Mouse (Mus musculus): ENCODE data around the gene Gpr150. TPM values are rescaled to one million over a fixed set of nuclear protein-coding genes. Genes with fewer than 3 reads are reported as not detected.
A peak's percentile ranks its signal among the peaks of the same experiment; 100 is the strongest.

The Gpr150 gene
- not detected for total RNA-seq (2021)
- long read RNA-seq, experiment 1: 0 reads
- long read RNA-seq, experiment 2: 0 reads

- no peak for DNase-seq
- H3K4me3 ChIP-seq: peak within 1 kb of the TSS; percentile 70
- TF ChIP-seq CTCF (IDR thresholded peaks at IDR 0.05): no peak
- H3K27ac ChIP-seq: no peak within 1 kb of the TSS
- intact Hi-C loops (cut with DNase I): no loop called here
Observed at GRCm38 (mm10) chr13:76056896-76057266, at the start of gene Gpr150. Gene Gpr150, minus strand, starts transcription at chr13:76056996.

GRCm38 (mm10) chr13:76101989-76102388 is 45.2 kb upstream of the Gpr150 start:
- intact Hi-C loops (cut with DNase I): loop anchor here (5.0 kb wide), 1 partner anchor 40 kb away; no protein-coding TSS in a partner anchor
- no peak overlapping the region for H3K27ac ChIP-seq
- TF ChIP-seq CTCF (IDR thresholded peaks at IDR 0.05): no peak
- DNase-seq: no peak
- H3K4me3 ChIP-seq: no peak overlapping the region

DNA sequence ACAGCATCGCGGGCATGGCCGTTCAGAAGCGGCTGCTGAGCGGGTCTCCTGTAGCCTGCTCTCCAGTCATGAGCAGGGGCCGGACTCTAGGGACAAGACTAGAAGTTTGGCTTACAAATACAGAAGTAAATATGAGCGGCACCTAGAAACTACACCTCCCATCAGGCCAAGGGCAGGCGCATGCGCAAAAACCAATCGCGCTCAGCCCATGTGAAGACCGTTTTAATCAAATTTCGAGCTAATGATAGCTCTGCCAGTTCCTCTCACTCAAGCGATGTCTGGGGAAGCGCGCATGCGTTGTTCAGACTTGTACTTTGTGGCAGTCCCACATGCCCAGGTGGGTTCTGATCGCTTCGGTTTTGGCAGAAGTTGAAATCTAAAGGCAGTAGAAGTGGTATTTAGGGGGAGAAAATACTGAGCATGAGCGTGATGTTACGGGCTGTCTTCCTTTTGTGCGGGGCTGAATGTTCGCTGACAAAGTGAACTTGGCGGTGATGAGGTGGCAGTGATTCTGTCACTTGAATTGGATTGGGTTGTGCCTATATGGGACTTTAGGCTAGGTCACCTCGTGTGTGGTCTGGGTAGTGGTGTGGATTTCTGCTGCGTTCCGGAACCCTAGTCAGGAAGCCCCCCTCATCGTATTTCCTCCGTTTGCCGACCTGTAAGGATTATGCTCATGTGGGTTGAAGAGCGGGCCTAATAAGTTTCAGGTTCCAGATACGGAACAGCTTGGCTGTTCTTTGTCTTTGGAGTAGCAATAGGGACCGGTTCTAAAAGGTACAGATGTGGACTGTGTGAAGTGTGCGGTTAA is 41.9 kb upstream of the Gpr150 start, which contains the start of the genes Arsk and Ttc37:
Gene Arsk (minus strand): TSS at position 168 of the 811 bp plus-strand sequence.
Gene Ttc37 (plus strand): TSS at position 242 of the 811 bp plus-strand sequence.
- TF ChIP-seq CTCF (IDR thresholded peaks at IDR 0.05): no peak
- intact Hi-C loops (cut with DNase I): loop anchor here (2.0 kb wide), 2 partner anchors 80 to 156 kb away; partner anchors contain the start of genes Rfesd and Rhobtb3
- peak within 1 kb of the TSS; percentile 94 for H3K27ac ChIP-seq
- H3K4me3 ChIP-seq: peak within 1 kb of the TSS; percentile 83
- DNase-seq: peak; percentile 97

DNA sequence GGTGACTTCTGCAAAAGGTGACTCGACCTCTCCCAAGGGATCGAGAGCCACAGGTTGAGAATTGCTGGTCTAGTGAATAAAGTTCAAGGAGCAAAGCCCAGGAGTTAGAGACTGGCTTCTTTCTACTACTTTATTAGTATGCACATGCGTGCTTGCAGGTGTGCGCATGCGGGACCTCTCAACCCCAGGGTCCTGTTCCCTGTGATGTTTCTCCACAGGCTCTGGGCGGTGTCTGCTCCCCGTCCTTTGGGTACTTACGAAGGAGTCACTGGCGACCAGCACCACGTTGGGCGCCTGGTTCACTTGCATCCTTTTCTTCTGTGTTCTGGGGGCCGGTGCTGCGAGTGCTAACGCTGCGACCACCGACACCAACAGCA is 41.3 kb upstream of the Gpr150 start:
- peak overlapping the region; percentile 83 for H3K4me3 ChIP-seq
- TF ChIP-seq CTCF (IDR thresholded peaks at IDR 0.05): no peak
- H3K27ac ChIP-seq: peak overlapping the region; percentile 94
- DNase-seq: peak; percentile 67
- intact Hi-C loops (cut with DNase I): loop anchor here (2.0 kb wide), 2 partner anchors 79 to 155 kb away; partner anchors contain the start of genes Rfesd and Rhobtb3

GRCm38 (mm10) chr13:76074323-76074722 is 17.5 kb upstream of the Gpr150 start:
- TF ChIP-seq CTCF (IDR thresholded peaks at IDR 0.05): no peak
- intact Hi-C loops (cut with DNase I): no loop called here
- DNase-seq: no peak
- H3K4me3 ChIP-seq: no peak overlapping the region
- no peak overlapping the region for H3K27ac ChIP-seq

- no peak for TF ChIP-seq CTCF (IDR thresholded peaks at IDR 0.05)
- Histone ChIP-seq H3K4me3 (no peak overlapping the region), H3K27ac (no peak overlapping the region)
- DNase-seq: no peak
- intact Hi-C loops (cut with DNase I): no loop called here
Observed at GRCm38 (mm10) chr13:76064363-76064945, 7.7 kb upstream of the Gpr150 start.

DNA sequence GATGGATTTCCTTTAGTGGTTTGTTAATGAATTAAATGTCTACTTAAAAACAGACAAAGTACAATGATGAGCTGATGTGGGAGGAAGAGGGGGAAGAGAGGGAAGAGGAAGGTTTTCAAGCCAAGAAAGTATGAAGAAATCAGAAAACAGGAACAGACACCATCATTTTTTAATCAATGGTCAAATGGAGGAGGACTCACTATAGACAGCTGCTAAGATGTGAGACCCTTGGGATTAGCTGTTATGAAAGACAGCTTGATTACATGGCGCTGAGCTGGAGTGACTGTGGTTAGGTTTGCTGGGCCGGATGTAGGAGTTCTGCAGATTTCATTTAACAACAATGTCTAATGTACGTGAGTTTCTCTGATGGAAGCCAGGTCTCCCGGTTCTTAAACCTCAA is 6.8 kb upstream of the Gpr150 start:
- Histone ChIP-seq H3K4me3 (no peak overlapping the region), H3K27ac (no peak overlapping the region)
- no peak for TF ChIP-seq CTCF (IDR thresholded peaks at IDR 0.05)
- no peak for DNase-seq
- intact Hi-C loops (cut with DNase I): no loop called here

DNA sequence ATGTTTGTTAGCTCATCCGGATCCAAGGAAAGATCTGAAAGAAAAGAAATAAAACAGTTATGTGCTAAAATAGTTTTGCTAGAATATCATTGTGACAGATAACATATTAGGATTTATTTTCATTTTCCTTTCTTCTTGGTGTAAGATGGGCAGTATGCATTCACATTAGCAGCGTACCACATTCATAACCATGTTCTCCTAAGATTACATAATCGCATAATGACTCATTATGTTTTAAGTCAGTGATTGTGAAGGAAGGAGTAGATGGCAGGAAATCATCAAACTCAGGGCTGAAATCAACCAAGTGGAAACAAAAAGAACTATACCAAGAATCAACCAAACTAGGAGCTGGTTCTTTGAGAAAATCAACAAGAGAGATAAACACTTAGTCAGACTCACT is 5.8 kb upstream of the Gpr150 start:
- H3K4me3 ChIP-seq: no peak overlapping the region
- no peak overlapping the region for H3K27ac ChIP-seq
- no peak for DNase-seq
- intact Hi-C loops (cut with DNase I): no loop called here
- no peak for TF ChIP-seq CTCF (IDR thresholded peaks at IDR 0.05)

GRCm38 (mm10) chr13:76062126-76062525 is 5.3 kb upstream of the Gpr150 start:
- Histone ChIP-seq H3K27ac (no peak overlapping the region), H3K4me3 (no peak overlapping the region)
- no peak for DNase-seq
- intact Hi-C loops (cut with DNase I): no loop called here
- TF ChIP-seq CTCF (IDR thresholded peaks at IDR 0.05): no peak

DNA sequence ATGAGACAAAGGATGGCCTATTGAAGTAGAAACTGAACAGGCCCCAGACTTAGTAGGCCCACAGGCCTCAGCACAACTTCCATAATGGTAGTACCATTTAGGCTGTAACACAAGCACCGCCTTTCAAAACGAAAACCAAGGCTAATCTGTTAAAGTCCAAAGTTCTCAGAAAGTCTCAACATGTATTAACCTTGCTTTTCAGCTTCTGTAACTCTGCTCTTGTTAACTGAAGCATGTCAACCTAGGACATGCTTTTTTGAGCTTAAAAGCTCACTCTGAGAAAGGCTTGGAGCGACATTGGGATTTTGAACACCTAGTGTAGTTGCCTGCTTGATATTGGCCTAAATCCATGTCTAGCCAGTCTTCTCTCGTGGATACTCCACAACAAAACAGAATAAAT is 2.8 kb upstream of the Gpr150 start:
- TF ChIP-seq CTCF (IDR thresholded peaks at IDR 0.05): no peak
- intact Hi-C loops (cut with DNase I): no loop called here
- no peak overlapping the region for H3K27ac ChIP-seq
- H3K4me3 ChIP-seq: no peak overlapping the region
- no peak for DNase-seq

GRCm38 (mm10) chr13:76057267-76058069 is 672 bp upstream of the Gpr150 start:
- H3K27ac ChIP-seq: no peak overlapping the region
- intact Hi-C loops (cut with DNase I): no loop called here
- no peak for TF ChIP-seq CTCF (IDR thresholded peaks at IDR 0.05)

DNA sequence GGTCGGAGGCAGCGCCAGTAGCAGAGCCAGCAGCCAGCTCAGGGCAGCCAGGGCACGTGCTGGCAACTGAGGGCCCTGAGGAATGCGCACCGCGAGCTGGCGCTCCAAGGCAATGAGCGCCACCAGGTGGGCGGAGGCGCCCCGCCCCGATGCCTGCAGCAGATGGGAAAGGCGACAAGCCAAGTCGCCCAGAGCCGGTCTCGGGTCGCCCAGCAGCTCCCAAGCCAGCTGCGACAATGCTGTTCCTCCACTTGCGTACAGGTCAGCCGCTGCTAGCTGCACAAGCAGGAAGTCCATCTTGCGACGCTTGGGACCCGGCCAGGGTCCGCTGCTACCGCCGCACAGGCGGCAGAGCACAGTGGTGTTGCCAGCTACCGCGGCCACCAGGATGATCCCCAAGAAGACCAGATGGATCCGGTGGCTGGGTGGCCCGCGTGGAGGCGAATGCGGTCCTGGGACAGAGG is 503 bp downstream of the Gpr150 start:
- peak overlapping the region; percentile 70 for H3K4me3 ChIP-seq
- peak; percentile 67 for DNase-seq
- no peak overlapping the region for H3K27ac ChIP-seq
- intact Hi-C loops (cut with DNase I): no loop called here
- peak; percentile 59 for TF ChIP-seq CTCF (IDR thresholded peaks at IDR 0.05)

More at GRCm38 (mm10) chr13:76057267-76058069, 672 bp upstream of the Gpr150 start:
- DNase-seq: no peak
- H3K4me3 ChIP-seq: no peak overlapping the region
